Mouse (Mus musculus): ENCODE measurements around the gene Epha1. TPM values are rescaled to one million over a fixed set of nuclear protein-coding genes. Genes with fewer than 3 reads are reported as not detected.

The Epha1 gene
- total and polyA plus RNA-seq, 3 experiments: not detected

- TF ChIP-seq HCFC1 (IDR thresholded peaks at IDR 0.05; ENCODE audit: low read depth, low read length): no peak
- TF ChIP-seq ZMIZ1 (IDR thresholded peaks at IDR 0.05; ENCODE audit: low read depth, low read length): no peak
- no peak for TF ChIP-seq RAD21 (IDR thresholded peaks at IDR 0.05; ENCODE audit: low read depth, low read length)
- no peak for TF ChIP-seq SMC3 (IDR thresholded peaks at IDR 0.05; ENCODE audit: low read depth, low read length)
- no peak for TF ChIP-seq CHD2 (IDR thresholded peaks at IDR 0.05; ENCODE audit: low read length)
- no peak for TF ChIP-seq NRF1 (IDR thresholded peaks at IDR 0.05; ENCODE audit: low read depth, low read length)
- TF ChIP-seq JUN (IDR thresholded peaks at IDR 0.05; ENCODE audit: insufficient read depth, low read depth, low read length): no peak
- TF ChIP-seq EP300 (IDR thresholded peaks at IDR 0.05; ENCODE audit: low read length): no peak
- no peak for TF ChIP-seq POLR2A (IDR thresholded peaks at IDR 0.05; ENCODE audit: low read depth, low read length)
- H3K27ac ChIP-seq (ENCODE audit: insufficient read depth, low read depth): no peak overlapping the region
- H3K9me3 ChIP-seq (replicated peaks; ENCODE audit: low read length): no peaks in the 10 kb centered on the region
- H3K79me2 ChIP-seq (replicated peaks; ENCODE audit: control insufficient read depth, extremely low read depth, insufficient read depth, poor library complexity, severe bottlenecking): no peaks in the 10 kb centered on the region
- no peak for DNase-seq (ENCODE audit: extremely low read depth)
- H3K36me3 ChIP-seq (replicated peaks in 1 of 2; ENCODE audit: control insufficient read depth in 1 of 2, insufficient read depth in 1 of 2, low read length in 1 of 2): peaks cover under 1 to 12% of the 10 kb centered on the region in 2 experiments
- H3K27me3 ChIP-seq (replicated peaks): no peaks in the 10 kb centered on the region
- no peak overlapping the region for H3K9ac ChIP-seq (ENCODE audit: insufficient read depth, low read depth)
- dilution Hi-C loops (cut with MboI; ENCODE audit: extremely low pct_ligation_motif_present, extremely low pct_unique_long_range_greater_than_20kb, low sequenced_read_pairs) (no loop called here), in situ Hi-C loops (cut with MboI; ENCODE audit: low pct_ligation_motif_present, low pct_unique_long_range_greater_than_20kb, low sequenced_read_pairs) (no loop called here)
- no peak overlapping the region for H3K4me3 ChIP-seq (replicated peaks in 1 of 3; ENCODE audit: low read depth in 2 of 3, low read length in 2 of 3, poor library complexity in 1 of 3)
- no peak overlapping the region for H3K4me2 ChIP-seq (ENCODE audit: insufficient read depth, low read depth, poor library complexity, severe bottlenecking)
- no peaks in the 10 kb centered on the region for H3K4me1 ChIP-seq (ENCODE audit: control insufficient read depth in 1 of 2, insufficient read depth in 2 of 2)
These were observed 10.1 kb downstream of the Epha1 start for GRCm38 (mm10) chr6:42362974-42363373.

- no peak for DNase-seq (ENCODE audit: extremely low read depth)
- no peaks in the 10 kb centered on the region for H3K79me2 ChIP-seq (replicated peaks; ENCODE audit: control insufficient read depth, extremely low read depth, insufficient read depth, poor library complexity, severe bottlenecking)
- no peak for TF ChIP-seq MXI1 (IDR thresholded peaks at IDR 0.05; ENCODE audit: low read depth, low read length)
- no peak for TF ChIP-seq SIN3A (IDR thresholded peaks at IDR 0.05; ENCODE audit: low read length)
- no peak for TF ChIP-seq TCF12 (IDR thresholded peaks at IDR 0.05; ENCODE audit: low read depth, low read length)
- no peak for TF ChIP-seq ZKSCAN1 (IDR thresholded peaks at IDR 0.05; ENCODE audit: borderline replicate concordance, low read depth, low read length)
- TF ChIP-seq PAX5 (IDR thresholded peaks at IDR 0.05; ENCODE audit: low read length): no peak
- TF ChIP-seq ZNF384 (IDR thresholded peaks at IDR 0.05; ENCODE audit: low read depth, low read length): no peak
- no peak for TF ChIP-seq POLR2A (IDR thresholded peaks at IDR 0.05; ENCODE audit: low read depth, low read length)
- no peak for TF ChIP-seq GABPA (IDR thresholded peaks at IDR 0.05; ENCODE audit: insufficient replicate concordance, low read depth, low read length)
- no peak for TF ChIP-seq NRF1 (IDR thresholded peaks at IDR 0.05; ENCODE audit: low read depth, low read length)
- TF ChIP-seq CTCF (conservative IDR thresholded peaks at IDR 0.05 in 1 of 2, IDR thresholded peaks at IDR 0.05 in 1 of 2; ENCODE audit: low read depth in 2 of 2, low read length in 2 of 2): no peak
- no peak for TF ChIP-seq MEF2A (IDR thresholded peaks at IDR 0.05; ENCODE audit: borderline replicate concordance, low read depth, low read length)
- TF ChIP-seq ETS1 (conservative IDR thresholded peaks at IDR 0.05; ENCODE audit: low read depth, low read length): no peak
- TF ChIP-seq JUND (conservative IDR thresholded peaks at IDR 0.05; ENCODE audit: low read depth, low read length): no peak
- TF ChIP-seq RAD21 (IDR thresholded peaks at IDR 0.05; ENCODE audit: low read depth, low read length): no peak
- H3K4me3 ChIP-seq (replicated peaks in 1 of 3; ENCODE audit: low read depth in 2 of 3, low read length in 2 of 3, poor library complexity in 1 of 3): no peak overlapping the region
- in situ Hi-C loops (cut with MboI; ENCODE audit: low pct_ligation_motif_present, low pct_unique_long_range_greater_than_20kb, low sequenced_read_pairs) (no loop called here), dilution Hi-C loops (cut with MboI; ENCODE audit: extremely low pct_ligation_motif_present, extremely low pct_unique_long_range_greater_than_20kb, low sequenced_read_pairs) (no loop called here)
- no peak overlapping the region for H3K4me2 ChIP-seq (ENCODE audit: insufficient read depth, low read depth, poor library complexity, severe bottlenecking)
- no peaks in the 10 kb centered on the region for H3K4me1 ChIP-seq (ENCODE audit: control insufficient read depth in 1 of 2, insufficient read depth in 2 of 2)
- H3K9me3 ChIP-seq (replicated peaks; ENCODE audit: low read length): no peaks in the 10 kb centered on the region
- H3K9ac ChIP-seq (ENCODE audit: insufficient read depth, low read depth): no peak overlapping the region
- no peak overlapping the region for H3K27ac ChIP-seq (ENCODE audit: insufficient read depth, low read depth)
- no peaks in the 10 kb centered on the region for H3K27me3 ChIP-seq (replicated peaks)
- H3K36me3 ChIP-seq (replicated peaks in 1 of 2; ENCODE audit: control insufficient read depth in 1 of 2, insufficient read depth in 1 of 2, low read length in 1 of 2): peaks cover 2 to 17% of the 10 kb centered on the region in 2 experiments
These were observed 10.6 kb downstream of the Epha1 start for GRCm38 (mm10) chr6:42362497-42362896.

Measured in CH12.LX (cell line).